Mouse (Mus musculus) liver, embryonic 11.5 days (tissue): ENCODE results near the gene Trim65. TPM values are rescaled to one million over a fixed set of nuclear protein-coding genes. Genes with fewer than 3 reads are reported as not detected.

Experiments
- ATAC-seq: fragments of 200-750 bp; cut with Nextera tagmentation; replicated peaks from 2 replicates; pipeline ENCODE4 v1.8.0; 2017; ENCODE audit warnings: moderate number of reproducible peaks, mild to moderate bottlenecking, moderate TSS enrichment, moderate library complexity; ENCODE audit not compliant: low FRiP score
- DNase-seq: peaks from one replicate; pipeline ENCODE4 v3.0.0-alpha.2; 2017; ENCODE audit warnings: low spot score
- H3K27ac ChIP-seq: fragments of 300-500 bp; sonication (generic); 2 replicates; pipeline ENCODE4 v1.5.1; 2014; ENCODE audit warnings: mild to moderate bottlenecking, low read depth, low read length, control low read depth
- H3K27me3 ChIP-seq: fragments of 300-500 bp; sonication (generic); replicated peaks from 2 replicates; pipeline ENCODE4 v1.6.1; 2014; ENCODE audit warnings: low read length, mixed read lengths; ENCODE audit not compliant: control insufficient read depth, insufficient read depth
- H3K36me3 ChIP-seq: fragments of 300-500 bp; sonication (generic); 2 replicates; pipeline ENCODE4 v1.6.1; 2014; ENCODE audit warnings: mild to moderate bottlenecking, low read length, moderate library complexity, mixed read lengths; ENCODE audit not compliant: control insufficient read depth, insufficient read depth
- H3K4me1 ChIP-seq: fragments of 300-500 bp; sonication (generic); replicated peaks from 2 replicates; pipeline ENCODE4 v1.6.1; 2014; ENCODE audit warnings: low read length, mixed read lengths; ENCODE audit not compliant: control insufficient read depth, insufficient read depth
- H3K4me2 ChIP-seq: fragments of 300-500 bp; sonication (generic); 2 replicates; pipeline ENCODE4 v1.6.1; 2014; ENCODE audit warnings: mild to moderate bottlenecking, control low read depth, moderate library complexity
- H3K4me3 ChIP-seq: fragments of 300-500 bp; sonication (generic); 2 replicates; pipeline ENCODE4 v1.5.1; 2014; ENCODE audit warnings: low read depth, low read length, control low read depth
- H3K9ac ChIP-seq: fragments of 300-500 bp; sonication (generic); 2 replicates; pipeline ENCODE4 v1.6.1; 2014; ENCODE audit warnings: low read depth, low read length, control low read depth
- H3K9me3 ChIP-seq: fragments of 300-500 bp; sonication (generic); 2 replicates; pipeline ENCODE4 v1.6.1; 2016; ENCODE audit warnings: low read length, inconsistent platforms, mixed read lengths; ENCODE audit not compliant: control insufficient read depth
- WGBS: fragments of 180-500 bp; shearing (Covaris S2); extraction: QIAGEN DNeasy Blood & Tissue Kit; methylation state at CpG from one replicate; pipeline ENCODE4 v1.1.7; 2014; 5-methylcytosine and 5-hydroxymethylcytosine counted together
- polyA plus RNA-seq: library from polyadenylated mRNA; unstranded; fragments of >200 nt; fragmentation: Nextera tagmentation; extraction: Ambion mirVana; gene quantifications from 2 replicates; pipeline ENCODE4 v1.2.1, GENCODE M21; 2014

The Trim65 gene
- polyA plus RNA-seq, 1 experiment from 2014 or later: 3.5 TPM

GRCm38 (mm10) chr11:116102472-116102871 lies 28.5 kb downstream of the Trim65 start:
- 59% methylated on average over 3 of the region's 4 CpGs for WGBS
- H3K4me2 ChIP-seq: no peak overlapping the region; the same call in 1 of the 2 replicates
- H3K9ac ChIP-seq: peak overlapping the region; percentile 50; the same call in 1 of the 2 replicates
- ATAC-seq: no peak
- no peaks in the 10 kb centered on the region for H3K9me3 ChIP-seq
- H3K4me3 ChIP-seq: no peak overlapping the region
- peaks cover 59% of the 10 kb centered on the region for H3K4me1 ChIP-seq
- no peak for DNase-seq
- H3K36me3 ChIP-seq: no peaks in the 10 kb centered on the region
- H3K27ac ChIP-seq: peak overlapping the region; percentile 72
- peaks cover 13% of the 10 kb centered on the region for H3K27me3 ChIP-seq

GRCm38 (mm10) chr11:116101931-116102381 lies 29.0 kb downstream of the Trim65 start:
- H3K27me3 ChIP-seq: peaks cover 8% of the 10 kb centered on the region
- DNase-seq (no peak), ATAC-seq (no peak)
- WGBS: 53% methylated on average over 11 of the region's 11 CpGs
- H3K9ac ChIP-seq: peak overlapping the region; percentile 50
- peaks cover 57% of the 10 kb centered on the region for H3K4me1 ChIP-seq
- no peaks in the 10 kb centered on the region for H3K36me3 ChIP-seq
- peak overlapping the region; percentile 72 for H3K27ac ChIP-seq
- peak overlapping the region; percentile 43 for H3K4me2 ChIP-seq
- H3K9me3 ChIP-seq: no peaks in the 10 kb centered on the region
- H3K4me3 ChIP-seq: no peak overlapping the region

GRCm38 (mm10) chr11:116100839-116101238 lies 30.1 kb downstream of the Trim65 start:
- ATAC-seq (no peak), DNase-seq (no peak)
- Histone ChIP-seq H3K4me2 (no peak overlapping the region), H3K27ac (no peak overlapping the region), H3K4me1 (peaks cover 45% of the 10 kb centered on the region), H3K27me3 (no peaks in the 10 kb centered on the region), H3K4me3 (no peak overlapping the region), H3K9me3 (no peaks in the 10 kb centered on the region), H3K36me3 (no peaks in the 10 kb centered on the region), H3K9ac (no peak overlapping the region)
- 81% methylated on average over 7 of the region's 7 CpGs for WGBS

- Histone ChIP-seq H3K27me3 (no peaks in the 10 kb centered on the region), H3K4me1 (peaks cover 43% of the 10 kb centered on the region), H3K9ac (no peak overlapping the region), H3K27ac (no peak overlapping the region), H3K9me3 (no peaks in the 10 kb centered on the region), H3K36me3 (no peaks in the 10 kb centered on the region), H3K4me3 (no peak overlapping the region), H3K4me2 (no peak overlapping the region)
- no peak for ATAC-seq
- DNase-seq: no peak
- WGBS: 56% methylated on average over 6 of the region's 6 CpGs
Observed at GRCm38 (mm10) chr11:116100385-116100784, 30.5 kb downstream of the Trim65 start.

- DNase-seq (no peak), ATAC-seq (no peak)
- Histone ChIP-seq H3K27ac (no peak overlapping the region), H3K27me3 (no peaks in the 10 kb centered on the region), H3K4me1 (peaks cover 42% of the 10 kb centered on the region), H3K4me3 (no peak overlapping the region), H3K36me3 (no peaks in the 10 kb centered on the region), H3K9me3 (no peaks in the 10 kb centered on the region), H3K4me2 (no peak overlapping the region), H3K9ac (no peak overlapping the region)
- 62% methylated on average over 6 of the region's 6 CpGs for WGBS
Observed at GRCm38 (mm10) chr11:116099462-116099861, 31.5 kb downstream of the Trim65 start.

- Histone ChIP-seq H3K4me2 (no peak overlapping the region), H3K36me3 (no peaks in the 10 kb centered on the region), H3K9ac (no peak overlapping the region), H3K27ac (no peak overlapping the region), H3K4me1 (peaks cover 40% of the 10 kb centered on the region), H3K27me3 (no peaks in the 10 kb centered on the region), H3K9me3 (no peaks in the 10 kb centered on the region), H3K4me3 (no peak overlapping the region)
- ATAC-seq (no peak), DNase-seq (no peak)
- WGBS: 64% methylated on average over 14 of the region's 14 CpGs
Observed at GRCm38 (mm10) chr11:116098711-116099460, 32.0 kb downstream of the Trim65 start.

- ATAC-seq (no peak), DNase-seq (no peak)
- H3K9me3 ChIP-seq: no peaks in the 10 kb centered on the region
- 83% methylated on average over 5 of the region's 5 CpGs for WGBS
- no peak overlapping the region for H3K9ac ChIP-seq
- H3K36me3 ChIP-seq: no peaks in the 10 kb centered on the region
- H3K4me1 ChIP-seq: peaks cover 28% of the 10 kb centered on the region
- no peaks in the 10 kb centered on the region for H3K27me3 ChIP-seq
- H3K27ac ChIP-seq: no peak overlapping the region
- H3K4me3 ChIP-seq: no peak overlapping the region
- H3K4me2 ChIP-seq: no peak overlapping the region
Observed at GRCm38 (mm10) chr11:116096213-116097108, 34.5 kb downstream of the Trim65 start.

GRCm38 (mm10) chr11:116095573-116095972 lies 35.4 kb downstream of the Trim65 start:
- H3K9me3 ChIP-seq: no peaks in the 10 kb centered on the region
- H3K4me2 ChIP-seq: no peak overlapping the region
- no peak for DNase-seq
- ATAC-seq: no peak
- H3K27ac ChIP-seq: no peak overlapping the region
- H3K27me3 ChIP-seq: no peaks in the 10 kb centered on the region
- no peaks in the 10 kb centered on the region for H3K36me3 ChIP-seq
- peaks cover 23% of the 10 kb centered on the region for H3K4me1 ChIP-seq
- H3K9ac ChIP-seq: no peak overlapping the region
- WGBS: 33% methylated on average over 3 of the region's 3 CpGs
- no peak overlapping the region for H3K4me3 ChIP-seq
